Mouse (Mus musculus) lung, postnatal 14 days (tissue): ENCODE measurements around the gene Gm28490.
"Not testable (repeated sequence)": the region's sequence is repeated elsewhere in the genome, so short reads cannot be mapped to it uniquely, and the experiment has no call there.

ENCODE experiments used
- DNase-seq: peaks from one replicate; pipeline ENCODE4 v3.0.0; 2021

Gene Gm28490

GRCm38 (mm10) chrY:31634656-31635055 lies at the start of gene Gm28490:
Gene Gm28490 (minus strand): TSS chrY:31634756.
- DNase-seq = not testable (repeated sequence)
